Mouse (Mus musculus): ENCODE measurements around the gene Eprs. TPM values are rescaled to one million over a fixed set of nuclear protein-coding genes. Genes with fewer than 3 reads are reported as not detected.

Gene Eprs
- polyA plus RNA-seq, 1 experiment, result 94.5 TPM

- H3K79me2 ChIP-seq (ENCODE audit: control insufficient read depth, insufficient read depth), result peaks cover 58% of the 10 kb centered on the region
- peak overlapping the region; percentile 92 for H3K4me2 ChIP-seq (ENCODE audit: low read depth)
- H3K27me3 ChIP-seq (ENCODE audit: control insufficient read depth, insufficient read depth, insufficient read length), result no peaks in the 10 kb centered on the region
- H3K4me3 ChIP-seq, result peak overlapping the region; percentile 71
- no peak overlapping the region for H3ac ChIP-seq (ENCODE audit: control insufficient read depth, insufficient read length)
- peaks cover 6% of the 10 kb centered on the region for H3K36me3 ChIP-seq (ENCODE audit: control insufficient read depth, insufficient read depth)
- no peak for TF ChIP-seq MYOG (IDR thresholded peaks at IDR 0.05; ENCODE audit: control insufficient read depth in 1 of 3, insufficient read depth in 1 of 3, insufficient read length in 2 of 3, low read depth in 2 of 3)
Observed at GRCm38 (mm10) chr1:185364183-185364540, 1.3 kb downstream of the Eprs start.

- Histone ChIP-seq H3K4me2 (ENCODE audit: low read depth) (peak overlapping the region; percentile 92), H3K4me3 (no peak overlapping the region), H3ac (ENCODE audit: control insufficient read depth, insufficient read length) (no peak overlapping the region), H3K36me3 (ENCODE audit: control insufficient read depth, insufficient read depth) (peaks cover 28% of the 10 kb centered on the region), H3K27me3 (ENCODE audit: control insufficient read depth, insufficient read depth, insufficient read length) (no peaks in the 10 kb centered on the region), H3K79me2 (ENCODE audit: control insufficient read depth, insufficient read depth) (peaks cover 82% of the 10 kb centered on the region)
- TF ChIP-seq MYOD1 (IDR thresholded peaks at IDR 0.05; ENCODE audit: control insufficient read depth in 1 of 3, insufficient read length in 2 of 3, low read depth in 2 of 3) (no peak), POLR2AphosphoS2 (IDR thresholded peaks at IDR 0.05; ENCODE audit: insufficient read length, low read depth) (no peak), TCF3 (IDR thresholded peaks at IDR 0.05; ENCODE audit: insufficient read length, low read depth) (no peak), POLR2A (IDR thresholded peaks at IDR 0.05; ENCODE audit: insufficient read length, low read depth) (no peak), USF1 (IDR thresholded peaks at IDR 0.05; ENCODE audit: low read depth) (no peak), SRF (IDR thresholded peaks at IDR 0.05; ENCODE audit: control insufficient read depth, insufficient read length, low read depth) (no peak), MYOG (IDR thresholded peaks at IDR 0.05; ENCODE audit: control insufficient read depth in 1 of 3, insufficient read depth in 1 of 3, insufficient read length in 2 of 3, low read depth in 2 of 3) (no peak), REST (IDR thresholded peaks at IDR 0.05; ENCODE audit: insufficient read depth, insufficient read length) (no peak), MAX (IDR thresholded peaks at IDR 0.05; ENCODE audit: low read depth) (no peak), TCF12 (IDR thresholded peaks at IDR 0.05; ENCODE audit: insufficient read depth, poor library complexity, severe bottlenecking) (no peak), CEBPB (IDR thresholded peaks at IDR 0.05; ENCODE audit: insufficient read depth, poor library complexity, severe bottlenecking) (no peak), E2F4 (IDR thresholded peaks at IDR 0.05; ENCODE audit: insufficient read depth) (no peak)
Observed at GRCm38 (mm10) chr1:185367383-185367782, 4.5 kb downstream of the Eprs start.

- no peak overlapping the region for H3ac ChIP-seq (ENCODE audit: control insufficient read depth, insufficient read length)
Observed at GRCm38 (mm10) chr1:185369979-185370378, 7.1 kb downstream of the Eprs start.

GRCm38 (mm10) chr1:185376390-185376789 lies 13.5 kb downstream of the Eprs start:
- H3K4me3 ChIP-seq, result no peak overlapping the region

More at GRCm38 (mm10) chr1:185369979-185370378, 7.1 kb downstream of the Eprs start:
- H3K36me3 ChIP-seq (ENCODE audit: control insufficient read depth, insufficient read depth), result peaks cover 44% of the 10 kb centered on the region
- TF ChIP-seq E2F4 (IDR thresholded peaks at IDR 0.05; ENCODE audit: insufficient read depth) (no peak), USF1 (IDR thresholded peaks at IDR 0.05; ENCODE audit: low read depth) (no peak), MYOG (IDR thresholded peaks at IDR 0.05; ENCODE audit: control insufficient read depth in 1 of 3, insufficient read depth in 1 of 3, insufficient read length in 2 of 3, low read depth in 2 of 3) (no peak), MAX (IDR thresholded peaks at IDR 0.05; ENCODE audit: low read depth) (no peak), CEBPB (IDR thresholded peaks at IDR 0.05; ENCODE audit: insufficient read depth, poor library complexity, severe bottlenecking) (no peak), REST (IDR thresholded peaks at IDR 0.05; ENCODE audit: insufficient read depth, insufficient read length) (no peak)
- no peak overlapping the region for H3K4me3 ChIP-seq
- no peak overlapping the region for H3K4me2 ChIP-seq (ENCODE audit: low read depth)
- H3K27me3 ChIP-seq (ENCODE audit: control insufficient read depth, insufficient read depth, insufficient read length), result no peaks in the 10 kb centered on the region
- H3K79me2 ChIP-seq (ENCODE audit: control insufficient read depth, insufficient read depth), result peaks cover 64% of the 10 kb centered on the region

GRCm38 (mm10) chr1:185377429-185377828 lies 14.6 kb downstream of the Eprs start:
- Histone ChIP-seq H3K36me3 (ENCODE audit: control insufficient read depth, insufficient read depth) (peaks cover 74% of the 10 kb centered on the region), H3K27me3 (ENCODE audit: control insufficient read depth, insufficient read depth, insufficient read length) (no peaks in the 10 kb centered on the region), H3ac (ENCODE audit: control insufficient read depth, insufficient read length) (no peak overlapping the region), H3K4me2 (ENCODE audit: low read depth) (no peak overlapping the region), H3K4me3 (no peak overlapping the region), H3K79me2 (ENCODE audit: control insufficient read depth, insufficient read depth) (peaks cover 13% of the 10 kb centered on the region)
- TF ChIP-seq TCF12 (IDR thresholded peaks at IDR 0.05; ENCODE audit: insufficient read depth, poor library complexity, severe bottlenecking) (no peak), E2F4 (IDR thresholded peaks at IDR 0.05; ENCODE audit: insufficient read depth) (no peak), SRF (IDR thresholded peaks at IDR 0.05; ENCODE audit: control insufficient read depth, insufficient read length, low read depth) (no peak), MAX (IDR thresholded peaks at IDR 0.05; ENCODE audit: low read depth) (no peak), POLR2AphosphoS2 (IDR thresholded peaks at IDR 0.05; ENCODE audit: insufficient read length, low read depth) (no peak), CEBPB (IDR thresholded peaks at IDR 0.05; ENCODE audit: insufficient read depth, poor library complexity, severe bottlenecking) (no peak), MYOG (IDR thresholded peaks at IDR 0.05; ENCODE audit: control insufficient read depth in 1 of 3, insufficient read depth in 1 of 3, insufficient read length in 2 of 3, low read depth in 2 of 3) (no peak)

More at GRCm38 (mm10) chr1:185376390-185376789, 13.5 kb downstream of the Eprs start:
- peaks cover 77% of the 10 kb centered on the region for H3K36me3 ChIP-seq (ENCODE audit: control insufficient read depth, insufficient read depth)
- H3K4me2 ChIP-seq (ENCODE audit: low read depth), result peak overlapping the region; percentile 48
- TF ChIP-seq USF1 (IDR thresholded peaks at IDR 0.05; ENCODE audit: low read depth), result no peak
- no peak for TF ChIP-seq TCF3 (IDR thresholded peaks at IDR 0.05; ENCODE audit: insufficient read length, low read depth)
- no peak for TF ChIP-seq CEBPB (IDR thresholded peaks at IDR 0.05; ENCODE audit: insufficient read depth, poor library complexity, severe bottlenecking)
- peak in 1 of 3 experiments; percentile 43 for TF ChIP-seq MYOG (IDR thresholded peaks at IDR 0.05; ENCODE audit: control insufficient read depth in 1 of 3, insufficient read depth in 1 of 3, insufficient read length in 2 of 3, low read depth in 2 of 3)
- peak in 1 of 3 experiments; percentile 6 for TF ChIP-seq MYOD1 (IDR thresholded peaks at IDR 0.05; ENCODE audit: control insufficient read depth in 1 of 3, insufficient read length in 2 of 3, low read depth in 2 of 3)
- TF ChIP-seq REST (IDR thresholded peaks at IDR 0.05; ENCODE audit: insufficient read depth, insufficient read length), result no peak
- H3K27me3 ChIP-seq (ENCODE audit: control insufficient read depth, insufficient read depth, insufficient read length), result no peaks in the 10 kb centered on the region
- H3ac ChIP-seq (ENCODE audit: control insufficient read depth, insufficient read length), result no peak overlapping the region
- H3K79me2 ChIP-seq (ENCODE audit: control insufficient read depth, insufficient read depth), result peaks cover 21% of the 10 kb centered on the region

Measured in myocyte (in vitro differentiated cells).